Mouse (Mus musculus): ENCODE measurements around the gene Foxn3.
A peak's percentile ranks its signal among the peaks of the same experiment; 100 is the strongest.

The Foxn3 gene

DNA sequence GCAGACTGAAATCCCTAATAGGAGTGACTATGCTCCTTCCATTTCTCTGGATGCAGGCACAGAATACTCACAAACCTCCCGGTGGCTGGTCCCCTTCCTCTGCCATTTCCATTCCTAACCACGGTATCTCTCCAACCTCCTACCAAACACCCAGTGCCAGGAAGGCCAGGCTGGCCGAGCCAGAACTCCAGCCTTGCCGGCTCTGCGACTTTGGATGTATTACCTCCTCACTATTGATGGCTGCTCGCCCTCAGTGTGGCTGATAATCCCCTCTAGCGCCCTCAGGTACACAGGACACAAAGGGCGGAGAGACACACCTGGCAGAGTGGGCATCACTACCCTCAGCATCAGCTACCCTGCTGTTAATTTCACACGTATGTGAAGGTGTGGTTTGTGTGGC lies 318.7 kb downstream of the Foxn3 start:
- DNase-seq: peak; percentile 57

DNA sequence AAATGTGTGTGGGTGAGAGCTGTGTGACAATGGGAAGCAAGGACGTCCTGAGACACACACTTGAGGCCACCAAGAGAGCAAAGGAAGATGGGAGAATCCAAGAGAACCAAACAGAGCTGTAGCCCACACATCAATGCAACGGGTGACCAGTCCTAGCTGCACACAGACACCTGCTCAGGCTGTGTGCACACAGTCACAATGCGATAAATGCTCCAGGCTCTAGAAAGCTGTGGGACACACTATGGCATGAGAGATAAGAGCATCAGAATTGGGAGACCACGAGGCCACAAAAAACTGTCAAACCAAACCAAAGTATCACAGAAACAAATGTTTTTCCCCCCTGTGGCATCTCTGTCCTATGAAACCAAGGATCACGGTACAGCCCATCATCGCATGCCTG lies 319.1 kb downstream of the Foxn3 start:
- no peak for DNase-seq

DNA sequence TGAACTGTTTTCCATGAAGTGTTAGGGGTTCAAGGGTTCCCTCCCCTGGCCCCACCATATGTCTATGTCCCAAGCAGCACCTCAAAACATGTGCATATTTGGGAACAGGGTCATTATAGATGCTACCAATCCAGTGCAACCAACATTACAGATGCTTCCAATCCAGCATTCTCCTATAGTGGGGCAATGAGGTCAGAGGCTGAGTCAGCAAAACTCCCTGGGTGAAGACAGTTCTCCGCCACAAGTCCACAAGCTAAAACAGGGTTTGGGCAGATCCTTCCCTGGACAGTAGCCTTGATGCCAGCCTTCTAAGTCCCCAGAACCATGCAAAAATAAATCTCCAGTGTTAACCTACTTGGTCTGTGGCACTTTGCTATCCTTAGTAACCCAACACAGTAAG lies 320.1 kb downstream of the Foxn3 start:
- DNase-seq: no peak

DNA sequence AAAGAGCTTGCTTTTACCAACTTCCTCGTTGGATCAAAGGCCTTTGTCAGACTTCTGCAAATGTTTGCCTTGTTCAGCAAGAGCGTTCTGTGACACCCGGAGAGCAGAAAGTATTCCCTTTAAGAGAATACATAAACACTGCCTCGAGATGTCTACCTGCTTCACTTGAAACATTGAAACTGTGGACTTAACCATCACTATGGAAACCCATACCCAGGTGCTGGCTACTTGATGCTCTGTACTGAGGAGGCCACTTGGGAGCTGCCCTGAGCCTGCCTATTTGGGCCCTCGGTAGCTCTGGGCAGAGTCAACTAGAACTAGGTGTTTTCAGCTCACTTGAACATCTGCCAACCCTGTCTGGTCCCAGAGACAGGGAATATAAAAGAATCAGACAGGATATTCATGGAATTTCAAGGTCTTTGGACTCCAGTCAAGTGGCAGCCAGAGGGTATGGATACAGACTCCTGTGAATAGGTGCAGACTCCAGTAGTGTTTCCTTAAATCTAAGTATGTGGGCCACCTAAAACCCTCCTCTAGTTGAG lies 323.1 kb downstream of the Foxn3 start:
- no peak for DNase-seq

DNA sequence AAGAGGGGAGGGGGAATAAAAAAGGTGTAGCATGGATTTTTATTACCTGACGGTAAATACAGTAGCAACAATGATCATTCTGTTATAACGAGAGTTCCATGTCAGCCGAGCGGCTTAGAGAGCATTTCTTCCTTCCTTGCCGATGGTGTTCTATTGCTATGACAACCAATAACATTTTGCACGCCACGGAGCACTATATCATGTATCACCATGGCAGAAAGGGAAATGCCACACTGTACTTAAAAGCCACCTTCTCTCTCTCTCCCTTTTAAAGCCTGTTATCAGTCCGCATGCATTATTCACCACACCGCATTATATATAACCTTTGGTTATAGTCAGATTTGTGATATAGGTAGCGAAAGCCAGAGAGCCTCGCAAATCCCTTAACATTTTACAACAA lies 323.6 kb downstream of the Foxn3 start:
- DNase-seq: no peak

DNA sequence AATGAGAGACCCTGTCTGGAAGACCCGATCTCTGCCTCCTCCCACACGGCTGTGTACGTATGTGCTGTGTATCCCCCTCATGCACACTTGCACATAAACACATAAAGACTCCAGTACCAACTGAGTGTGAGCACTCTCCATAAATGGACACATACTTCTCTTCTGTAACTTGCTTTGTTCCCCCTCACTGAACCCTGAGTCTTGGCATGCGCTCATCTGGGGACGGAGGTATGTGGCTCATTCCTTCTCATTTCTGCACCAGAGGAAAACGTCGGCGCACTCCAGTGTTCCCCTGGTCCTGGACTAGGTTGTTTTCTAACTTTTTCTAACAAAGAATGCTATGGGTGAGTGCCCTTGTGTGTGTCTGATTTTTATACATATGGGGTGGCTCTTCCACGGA lies 325.9 kb downstream of the Foxn3 start:
- no peak for DNase-seq

DNA sequence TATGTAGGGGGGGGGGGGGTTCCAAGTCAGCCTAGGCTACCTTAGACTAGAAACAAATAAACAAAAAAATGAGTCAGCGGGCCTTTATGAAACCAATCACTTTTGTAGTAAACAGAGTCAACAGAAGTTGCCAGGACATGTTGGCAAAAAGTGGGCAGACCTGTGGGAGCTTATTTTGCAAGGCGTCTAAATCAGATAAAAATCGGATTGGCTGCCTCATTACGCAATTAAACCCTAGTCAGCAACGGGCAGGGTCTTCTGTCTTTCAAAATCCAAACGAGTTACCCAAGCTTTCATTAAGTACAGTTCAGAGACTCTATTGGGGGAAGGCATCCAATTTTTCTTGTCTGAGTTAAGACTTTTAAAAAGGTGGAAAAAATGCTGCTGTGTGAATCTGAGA lies 329.0 kb downstream of the Foxn3 start:
- no peak for DNase-seq

DNA sequence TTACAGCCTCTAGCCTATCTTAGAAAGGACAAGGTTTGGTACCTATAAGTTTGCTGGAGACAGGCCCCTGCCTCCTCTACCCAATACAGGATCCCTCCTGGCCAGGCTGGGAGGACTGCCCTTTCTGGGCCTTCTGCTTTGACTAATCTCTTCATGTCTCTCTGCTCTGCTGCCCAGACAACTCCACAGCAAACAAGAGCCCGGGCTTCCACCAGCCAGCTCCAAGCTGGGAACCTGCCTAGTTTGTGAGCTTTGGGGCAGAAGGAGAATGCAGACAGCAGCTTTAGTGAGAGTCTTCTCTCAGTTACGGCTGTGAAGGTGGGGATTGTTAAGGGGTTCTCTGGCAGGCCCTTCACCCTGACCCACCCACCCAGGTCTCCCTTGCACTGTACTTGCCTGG lies 330.0 kb downstream of the Foxn3 start:
- DNase-seq: peak; percentile 62

DNA sequence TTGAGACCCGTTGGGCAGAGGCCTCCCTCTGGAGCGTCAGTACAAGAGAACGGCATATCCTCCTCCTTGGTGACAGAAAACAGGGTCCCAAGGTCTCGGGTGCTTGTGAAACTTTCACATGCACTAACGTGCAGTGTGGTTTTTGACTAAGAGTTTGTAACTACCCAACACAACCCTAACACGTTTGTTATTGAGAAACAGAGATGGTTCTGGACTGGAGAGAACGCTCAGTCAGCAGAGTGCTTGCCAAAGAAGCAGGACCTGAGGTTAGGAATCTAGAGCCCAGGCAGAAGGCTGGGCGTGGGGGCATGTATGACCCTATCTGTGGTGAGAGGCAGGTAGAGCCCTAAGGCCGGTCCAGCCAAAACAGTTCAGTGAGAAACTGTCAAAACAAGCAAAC lies 330.9 kb downstream of the Foxn3 start:
- no peak for DNase-seq

DNA sequence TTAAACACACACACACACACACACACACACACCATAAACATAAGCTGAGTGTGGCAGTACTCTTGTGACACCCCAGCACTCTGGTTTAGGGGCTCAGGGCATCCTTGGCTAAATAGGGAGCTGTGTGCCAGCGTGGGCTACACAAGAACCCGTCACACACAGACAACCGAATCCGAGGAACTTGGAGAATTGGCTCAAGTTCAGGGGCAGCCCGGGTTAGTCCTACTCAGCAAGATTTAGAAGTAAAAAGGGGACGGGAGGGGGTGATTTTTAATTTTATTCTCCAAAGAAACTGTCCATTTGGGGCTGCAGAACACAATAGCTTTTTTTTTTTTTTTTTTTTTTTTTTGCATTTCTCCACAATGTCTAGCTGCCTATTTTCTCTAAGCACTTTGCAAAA lies 332.1 kb downstream of the Foxn3 start:
- DNase-seq: no peak

DNA sequence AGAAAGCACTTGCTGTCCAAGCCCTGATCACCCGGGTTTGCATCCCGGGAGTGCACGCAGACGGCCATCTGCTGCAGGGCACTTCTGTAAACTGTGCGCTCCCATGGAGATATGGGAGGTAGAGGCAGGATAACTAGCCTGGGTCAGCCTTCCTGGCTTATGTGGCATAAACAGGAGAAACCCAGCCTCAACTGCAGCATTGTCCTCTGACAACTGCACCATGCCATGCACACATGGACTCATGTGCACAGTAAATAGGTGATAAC lies 332.7 kb downstream of the Foxn3 start:
- DNase-seq: no peak

DNA sequence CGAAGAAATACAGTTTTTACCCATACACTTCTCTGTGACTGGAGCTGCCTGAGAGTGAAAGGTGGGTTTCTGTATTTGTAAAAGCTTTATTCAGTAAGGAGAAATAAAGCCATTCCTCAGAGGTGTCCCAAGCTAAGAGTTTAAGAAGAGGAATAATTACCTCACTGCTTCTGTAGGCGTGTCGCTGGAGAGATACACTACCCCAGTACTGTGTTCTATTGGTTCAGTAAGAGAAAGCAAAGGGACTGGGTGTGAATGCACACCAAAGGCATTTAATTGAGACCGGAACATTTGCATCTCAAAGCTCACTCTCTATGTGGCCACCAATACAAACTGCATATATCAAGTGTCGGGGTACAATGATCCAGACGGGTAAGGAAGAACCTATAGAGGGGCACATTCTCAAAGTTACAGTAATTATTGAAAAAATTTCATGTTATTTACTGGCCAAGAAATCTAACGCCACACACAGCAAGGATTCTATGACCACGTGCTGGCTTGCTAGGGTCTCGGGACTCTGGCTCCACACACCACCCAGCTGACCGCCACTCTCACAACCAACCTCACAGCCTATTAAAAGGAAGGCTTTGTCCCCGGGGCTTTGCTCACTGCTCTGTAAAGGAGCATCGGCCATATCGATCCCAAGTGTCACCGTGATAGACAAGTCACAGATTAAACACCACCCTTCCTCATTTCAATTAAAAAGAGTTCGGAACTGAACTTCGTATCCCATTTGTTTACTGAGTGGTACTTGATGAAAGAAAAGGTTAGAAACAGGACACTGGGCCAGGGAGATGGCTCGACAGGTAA lies 333.2 kb downstream of the Foxn3 start:
- DNase-seq: no peak

DNA sequence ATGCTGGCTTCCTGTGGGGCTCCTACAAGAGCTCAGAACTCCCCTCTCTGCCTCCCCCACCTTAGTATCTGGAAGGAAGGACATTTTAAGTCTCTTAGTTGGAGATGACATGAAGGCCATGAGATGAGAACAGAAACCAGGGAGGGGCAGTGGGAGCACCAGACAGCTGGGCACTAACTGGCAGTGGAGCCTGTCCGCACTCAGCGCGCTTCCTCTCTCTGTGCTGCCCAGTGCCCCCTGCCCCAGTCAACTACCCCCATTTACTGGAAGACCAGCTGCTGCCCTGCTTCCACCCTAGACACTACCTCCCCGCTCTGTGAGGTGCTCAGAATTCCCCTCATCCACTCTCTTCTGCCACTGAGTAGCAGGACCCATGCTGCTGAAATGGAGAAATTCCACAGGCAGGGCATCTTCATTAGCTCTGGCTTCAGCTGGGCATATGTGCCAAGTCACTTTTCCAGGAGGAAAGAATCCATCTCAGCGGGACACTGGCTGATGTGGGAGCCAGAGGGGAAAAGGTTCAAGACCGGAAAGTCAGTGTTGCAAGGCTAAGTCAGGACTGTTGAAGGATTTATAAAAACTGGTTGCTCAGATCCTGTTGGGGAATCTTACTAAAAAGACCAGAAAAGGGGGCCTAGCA lies 335.9 kb downstream of the Foxn3 start:
- DNase-seq: no peak

DNA sequence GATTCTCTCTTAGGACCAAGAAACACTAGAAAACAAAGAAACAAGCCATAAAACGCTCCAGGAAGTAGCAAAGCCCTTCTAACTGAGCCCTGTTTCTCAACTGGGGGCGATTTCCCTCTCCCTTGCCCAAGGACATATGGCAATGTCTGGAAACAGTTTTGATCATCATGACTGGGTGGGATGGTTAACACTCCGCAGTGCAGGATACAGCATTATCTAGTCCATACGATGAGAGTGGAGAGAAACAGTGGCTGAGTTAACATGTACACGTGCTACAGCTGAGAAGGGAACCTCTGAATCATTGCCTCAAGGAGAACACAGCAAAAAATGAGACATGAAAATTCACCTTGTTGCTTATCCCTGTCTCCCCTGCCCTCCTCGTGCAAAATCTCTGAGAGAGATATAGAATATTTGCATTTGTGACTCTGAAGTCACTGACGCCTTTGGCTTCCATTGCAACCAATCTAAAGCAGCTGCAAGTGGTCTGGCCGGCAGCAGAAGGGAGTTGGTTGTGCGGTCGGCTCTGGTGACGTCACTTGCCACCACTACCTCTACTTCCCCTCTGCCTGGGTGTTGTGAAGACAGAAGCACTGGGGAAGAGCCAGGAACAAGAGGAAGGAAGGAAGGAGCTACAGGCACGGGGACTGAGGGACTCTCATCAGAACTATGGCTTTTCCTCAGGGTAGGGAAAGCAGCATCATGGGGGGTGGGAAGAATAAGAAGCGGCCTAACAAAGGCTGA lies 338.3 kb downstream of the Foxn3 start:
- no peak for DNase-seq

DNA sequence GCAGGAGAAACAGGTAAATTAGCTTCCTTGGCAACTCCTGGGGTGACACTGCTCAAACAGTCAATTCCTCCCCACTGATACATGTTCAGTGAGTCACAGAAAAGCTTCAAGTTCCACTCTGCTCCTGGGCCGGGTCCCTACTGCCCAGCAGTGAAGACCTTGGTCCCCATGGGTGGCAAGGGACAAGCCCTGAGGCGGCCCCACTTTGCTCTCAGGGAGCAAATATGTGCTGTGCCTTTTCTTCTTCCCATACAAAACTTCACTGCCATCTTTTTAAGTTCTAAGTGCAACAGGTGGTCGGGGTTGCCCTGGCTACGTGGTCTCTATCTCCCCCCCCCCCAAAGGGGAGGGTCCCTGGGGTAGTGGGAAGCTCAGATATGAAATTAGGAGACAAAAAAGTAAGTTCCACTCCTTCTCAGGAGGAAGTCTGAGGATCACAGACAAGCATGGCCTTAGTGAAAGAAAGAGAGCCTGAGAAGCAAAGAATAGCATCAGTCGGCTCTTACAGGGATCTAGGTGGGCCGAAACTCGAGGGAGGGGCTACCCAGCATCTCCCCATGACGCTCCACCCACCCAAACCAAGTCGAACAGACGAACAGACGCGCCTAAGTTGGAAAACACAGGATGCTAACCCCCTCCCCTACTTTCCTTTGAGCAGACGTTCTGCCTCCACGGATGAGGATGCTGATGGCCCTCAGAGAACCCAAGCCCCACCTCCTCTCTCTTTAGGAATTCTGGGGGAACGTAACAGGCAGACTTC lies 342.1 kb downstream of the Foxn3 start:
- no peak for DNase-seq

DNA sequence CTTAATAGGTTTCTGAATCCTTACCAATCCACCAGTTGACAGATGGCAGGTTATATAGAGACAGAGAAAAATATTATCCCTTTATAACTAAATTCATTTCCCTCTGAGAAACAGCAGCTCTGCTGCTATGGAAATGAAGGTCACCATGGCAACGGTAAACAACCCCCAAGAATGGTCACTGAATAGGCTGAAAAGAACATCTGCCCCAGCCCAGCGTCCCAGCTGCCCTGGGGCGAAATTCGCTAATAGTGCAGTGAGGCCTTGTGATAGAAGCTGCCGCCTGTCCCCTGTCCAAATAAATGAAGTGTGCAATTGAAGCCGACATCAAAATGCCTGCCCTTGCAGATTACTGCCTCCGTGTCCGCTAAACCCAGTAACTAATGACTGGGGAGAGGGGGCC lies 343.0 kb downstream of the Foxn3 start:
- DNase-seq: peak; percentile 55

DNA sequence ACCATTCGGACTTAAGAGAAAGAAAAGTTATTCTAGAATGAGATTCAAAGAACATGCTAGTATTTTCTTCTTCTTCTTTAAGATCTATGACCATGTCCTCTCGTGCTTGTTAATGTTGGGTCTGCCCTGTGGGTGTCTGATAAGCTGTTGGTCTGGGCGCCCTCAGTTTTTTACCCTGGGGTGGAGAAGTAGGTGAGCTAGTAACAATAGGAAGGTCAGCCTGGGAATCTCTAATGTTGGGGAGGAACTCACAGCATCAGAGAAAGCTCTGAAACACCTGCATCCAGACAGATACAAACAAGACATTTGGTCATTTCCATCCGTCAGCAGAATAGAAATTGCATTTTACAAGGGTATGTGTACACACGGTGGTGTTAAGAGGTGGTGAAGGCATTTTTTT lies 343.6 kb downstream of the Foxn3 start:
- no peak for DNase-seq

DNA sequence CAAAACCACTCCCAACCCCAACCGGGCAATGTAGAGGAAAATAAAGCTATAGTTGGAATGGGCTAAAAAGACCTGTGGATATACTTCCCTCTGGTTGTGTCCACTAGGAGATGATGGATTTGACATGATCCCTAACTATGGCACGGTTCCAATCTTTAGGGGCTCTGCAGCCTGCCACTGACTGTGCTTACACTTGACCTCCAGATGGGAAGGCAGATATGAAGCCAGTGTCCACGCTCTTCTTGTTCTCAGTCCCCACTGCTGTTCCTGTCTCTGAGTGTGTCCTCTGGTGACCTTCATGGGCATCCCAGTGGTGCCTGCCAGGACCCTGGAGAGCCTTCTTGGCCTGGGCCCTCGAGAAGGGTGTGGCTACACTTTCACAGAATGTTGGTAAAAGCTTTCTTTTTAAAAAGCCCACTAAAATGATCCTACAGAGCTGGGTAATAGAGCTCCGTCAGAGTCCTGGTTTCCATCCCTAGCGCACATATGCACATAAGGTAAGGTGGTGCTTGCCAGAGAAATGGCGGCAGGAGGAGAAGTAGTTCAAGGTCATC lies 346.2 kb downstream of the Foxn3 start:
- peak; percentile 65 for DNase-seq

DNA sequence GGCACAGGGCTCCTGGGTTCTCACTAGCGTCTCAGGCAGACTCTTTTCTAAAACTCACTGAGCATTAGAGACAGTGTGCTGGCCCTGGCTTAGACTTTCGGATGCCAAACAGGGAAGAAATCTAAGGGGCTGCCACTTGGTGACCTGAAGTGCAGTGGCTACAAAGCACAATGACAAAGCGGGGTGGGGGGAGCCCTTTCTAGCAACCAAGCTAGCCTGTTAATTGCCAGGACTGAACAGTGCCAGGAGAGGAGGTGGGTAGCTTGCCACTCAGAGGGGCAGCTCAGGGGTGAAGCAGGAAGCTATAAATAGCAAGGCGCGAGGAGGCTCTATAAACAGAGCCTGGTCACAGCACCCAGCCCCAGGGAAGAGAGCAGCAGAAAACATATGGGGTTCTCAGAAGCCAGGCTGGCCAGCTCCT lies 347.0 kb downstream of the Foxn3 start:
- peak; percentile 84 for DNase-seq

DNA sequence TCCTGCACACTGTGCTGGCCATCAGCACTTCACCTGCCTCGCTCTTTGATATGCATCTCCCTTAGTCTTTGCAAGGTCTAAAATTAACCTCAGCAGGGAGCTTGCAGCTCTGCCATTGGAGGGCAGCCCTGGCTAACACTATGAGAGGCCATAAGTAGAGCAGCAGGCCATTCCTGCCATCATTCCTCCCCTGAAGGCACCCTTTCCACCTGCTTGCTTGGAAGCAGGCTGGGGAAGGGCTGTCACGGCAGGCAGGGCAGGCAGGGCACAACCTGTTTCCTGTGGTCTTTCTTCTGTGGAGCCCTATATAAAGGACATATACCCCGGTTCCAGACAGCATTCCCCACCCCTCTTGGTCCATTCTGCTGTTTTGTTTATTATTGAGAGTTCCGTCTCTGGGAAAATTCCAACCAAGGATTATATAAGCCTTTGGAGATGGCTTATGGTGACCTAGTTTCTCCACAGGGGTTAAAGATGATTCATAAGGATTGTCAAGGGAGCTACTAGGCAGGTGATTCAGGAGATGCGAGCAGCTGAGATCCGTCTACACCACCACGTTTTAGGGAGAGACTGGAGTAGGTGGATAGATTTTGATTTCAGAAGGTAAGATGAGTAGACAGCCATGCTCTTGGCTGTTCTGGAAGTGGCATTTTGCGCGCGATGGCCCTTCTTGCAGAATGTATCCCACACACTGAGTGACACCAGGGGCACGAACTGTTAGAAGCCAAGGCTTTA lies 347.7 kb downstream of the Foxn3 start:
- peak; percentile 97 for DNase-seq

DNA sequence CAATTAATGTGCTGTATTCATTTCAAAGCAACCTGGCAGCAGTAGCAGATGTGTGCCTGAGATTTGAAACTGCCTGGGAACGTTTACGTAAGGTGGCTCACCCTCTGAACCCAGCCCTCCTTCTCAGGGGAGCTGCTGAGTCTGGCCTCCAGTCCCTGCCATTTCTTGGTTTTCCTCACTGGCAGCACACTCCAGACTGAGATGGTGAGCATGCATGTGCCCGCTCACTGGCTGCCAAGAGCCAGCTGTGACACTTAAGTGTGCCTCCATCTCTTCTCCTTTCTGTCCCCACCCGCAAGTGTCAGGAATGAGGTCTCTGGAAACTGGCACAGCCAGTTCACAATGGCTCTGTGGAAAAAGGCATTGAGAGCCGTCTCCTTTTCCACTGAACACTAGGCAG lies 349.3 kb downstream of the Foxn3 start:
- DNase-seq: peak; percentile 55

DNA sequence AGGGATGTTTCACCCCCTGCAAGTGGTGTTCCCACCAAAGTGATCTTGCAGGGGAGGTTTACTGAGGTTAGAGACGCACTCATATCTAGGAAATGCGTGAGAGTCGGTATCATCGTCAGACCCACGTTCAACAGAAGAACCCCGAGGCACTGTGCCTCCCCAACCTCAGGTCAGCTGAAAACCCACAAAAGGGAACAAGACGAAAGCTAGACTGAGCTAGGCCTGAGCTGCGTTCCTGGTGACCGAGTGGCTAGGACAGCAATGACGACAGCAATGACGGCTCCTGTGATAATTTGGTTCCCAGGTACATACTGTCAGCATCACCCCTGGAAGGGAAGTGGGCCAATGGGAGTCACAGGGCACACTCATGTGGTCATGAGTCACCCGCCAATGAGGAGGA lies 350.2 kb downstream of the Foxn3 start:
- DNase-seq: no peak

Measured in cerebellum, adult 9-11 months (tissue).